30 mouse cellular contexts compared by ENCODE assay signal in genomic region chr11:4207655-4208054, GRCm38 (mm10). TPM values are rescaled to one million over a fixed set of nuclear protein-coding genes. Genes with fewer than 3 reads are reported as not detected.
"Had no signal": no experiment of that assay in that cellular context is flagged by ENCODE, and none has a peak within 500 bp of the region (broad histone marks: within the 10 kb centered on the region; RNA-seq: fewer than 3 reads in every experiment).

No protein-coding gene starts in this region.

- ATAC-seq: forebrain, embryonic 13.5 days; forebrain, embryonic 14.5 days; forebrain, embryonic 15.5 days; forebrain, embryonic 16.5 days; forebrain, postnatal 0 days had no signal

- H3K9me3 ChIP-seq: embryonic facial prominence, embryonic 10.5 days; embryonic facial prominence, embryonic 12.5 days; embryonic facial prominence, embryonic 13.5 days; embryonic facial prominence, embryonic 15.5 days; forebrain, embryonic 10.5 days; forebrain, embryonic 12.5 days; forebrain, embryonic 13.5 days; forebrain, embryonic 15.5 days had no signal

- H3K4me2 ChIP-seq: embryonic facial prominence, embryonic 12.5 days; embryonic facial prominence, embryonic 13.5 days; embryonic facial prominence, embryonic 15.5 days; forebrain, embryonic 12.5 days; forebrain, embryonic 13.5 days; forebrain, embryonic 15.5 days had no signal

- H3K27me3 ChIP-seq: embryonic facial prominence, embryonic 12.5 days; embryonic facial prominence, embryonic 13.5 days; embryonic facial prominence, embryonic 15.5 days; forebrain, embryonic 12.5 days; forebrain, embryonic 13.5 days; forebrain, embryonic 15.5 days had no signal

- H3K27ac ChIP-seq: embryonic facial prominence, embryonic 10.5 days; embryonic facial prominence, embryonic 12.5 days; embryonic facial prominence, embryonic 13.5 days; embryonic facial prominence, embryonic 15.5 days; forebrain, embryonic 10.5 days; forebrain, embryonic 12.5 days; forebrain, embryonic 13.5 days; forebrain, embryonic 15.5 days had no signal

- H3K9ac ChIP-seq: embryonic facial prominence, embryonic 12.5 days; embryonic facial prominence, embryonic 13.5 days; embryonic facial prominence, embryonic 15.5 days; forebrain, embryonic 12.5 days; forebrain, embryonic 13.5 days; forebrain, embryonic 15.5 days; forebrain, postnatal 0 days had no signal

- H3K4me3 ChIP-seq: embryonic facial prominence, embryonic 10.5 days; embryonic facial prominence, embryonic 12.5 days; embryonic facial prominence, embryonic 13.5 days; embryonic facial prominence, embryonic 15.5 days; erythroblast, embryonic 14.5 days; forebrain, embryonic 10.5 days; forebrain, embryonic 12.5 days; forebrain, embryonic 13.5 days; forebrain, embryonic 15.5 days; gastrocnemius, adult 2 months had no signal

- DNase-seq: cerebellum, adult 8-10 months; cerebellum, adult 9-10 months; cerebellum, adult 9-11 months; cerebellum, postnatal 10 days; cerebellum, postnatal 14 days; cerebellum, postnatal 25 days; cerebellum, postnatal 36 days; embryo, embryonic 11 days; forebrain, postnatal 0 days; gastrocnemius, adult 2 months; gastrocnemius, postnatal 10 days; gastrocnemius, postnatal 14 days; gastrocnemius, postnatal 25 days; gastrocnemius, postnatal 36 days; heart, adult 18-20 months had no signal

- H3K4me1 ChIP-seq: embryonic facial prominence, embryonic 12.5 days; forebrain, embryonic 12.5 days; forebrain, embryonic 15.5 days had no signal

RNA-seq across cellular contexts. Expression of gene Osm, which starts 28.6 kb away (rescaled TPM):
- total RNA-seq: gastrocnemius, adult 18-20 months; gastrocnemius, adult 2 months; gastrocnemius, adult 8-10 months; gastrocnemius, postnatal 10 days; gastrocnemius, postnatal 14 days; gastrocnemius, postnatal 25 days; gastrocnemius, postnatal 36 days had no signal
- polyA plus RNA-seq: embryonic facial prominence, embryonic 10.5 days; embryonic facial prominence, embryonic 11.5 days; embryonic facial prominence, embryonic 12.5 days; embryonic facial prominence, embryonic 13.5 days; forebrain, embryonic 10.5 days; forebrain, embryonic 11.5 days; forebrain, embryonic 12.5 days; forebrain, embryonic 13.5 days; forebrain, embryonic 15.5 days; forebrain, embryonic 16.5 days had no signal
